Mouse (Mus musculus) CH12.LX (cell line): Measurements from ENCODE around the gene Dclk1. TPM values are rescaled to one million over a fixed set of nuclear protein-coding genes. Genes with fewer than 3 reads are reported as not detected.

Source experiments
- DNase-seq: peaks from one replicate; pipeline ENCODE4 v3.0.0-alpha.2; 2013; ENCODE audit errors: extremely low read depth
- H3K27ac ChIP-seq: 2 replicates; pipeline ENCODE4 v1.5.1; 2012; ENCODE audit warnings: low read depth, mild to moderate bottlenecking, control low read depth, moderate library complexity; ENCODE audit not compliant: insufficient read depth
- H3K27me3 ChIP-seq: replicated peaks from 2 replicates; pipeline ENCODE3; 2012; ENCODE audit warnings: inconsistent platforms
- H3K36me3 ChIP-seq, 2 experiments: replicated peaks in 1 of 2; 2 replicates each; pipeline versions ENCODE3 to v1.6.1; 2012; ENCODE audit warnings: inconsistent platforms in 1 of 2, low read length in 1 of 2, mild to moderate bottlenecking in 1 of 2, mixed read lengths in 1 of 2, moderate library complexity in 1 of 2; ENCODE audit not compliant: control insufficient read depth in 1 of 2, insufficient read depth in 1 of 2
- H3K4me1 ChIP-seq, 2 experiments: 2 replicates each; pipeline ENCODE4 v1.6.1; 2012; ENCODE audit warnings: inconsistent platforms in 1 of 2, moderate library complexity in 1 of 2; ENCODE audit not compliant: insufficient read depth in 2 of 2, control insufficient read depth in 1 of 2
- H3K4me2 ChIP-seq: 2 replicates; pipeline ENCODE4 v1.6.1; 2012; ENCODE audit warnings: low read depth, mild to moderate bottlenecking, control low read depth; ENCODE audit not compliant: poor library complexity, insufficient read depth, severe bottlenecking
- H3K4me3 ChIP-seq, 3 experiments: fragments of 150-350 bp in 1 of 3; sonication (generic) in 1 of 3; replicated peaks in 1 of 3; 2 replicates each; pipeline versions ENCODE3 to v1.5.1; 2011 to 2012; ENCODE audit warnings: low read depth in 2 of 3, low read length in 2 of 3, mild to moderate bottlenecking in 2 of 3, moderate library complexity in 2 of 3, control low read depth in 1 of 3, improper control_type of control experiment in 1 of 3, inconsistent platforms in 1 of 3, mixed read lengths in 1 of 3; ENCODE audit not compliant: poor library complexity in 1 of 3
- H3K79me2 ChIP-seq: replicated peaks from 2 replicates; pipeline ENCODE4 v1.6.1; 2012; ENCODE audit warnings: mild to moderate bottlenecking, moderate library complexity; ENCODE audit not compliant: control insufficient read depth, poor library complexity, insufficient read depth, severe bottlenecking; ENCODE audit errors: extremely low read depth
- H3K9ac ChIP-seq: 2 replicates; pipeline ENCODE4 v1.6.1; 2012; ENCODE audit warnings: low read depth, mild to moderate bottlenecking, control low read depth, moderate library complexity; ENCODE audit not compliant: insufficient read depth
- H3K9me3 ChIP-seq: replicated peaks from 2 replicates; pipeline ENCODE3; 2012; ENCODE audit warnings: low read length, inconsistent platforms, mixed read lengths
- CHD2 ChIP-seq: IDR thresholded peaks from 2 replicates; pipeline ENCODE4 v1.6.1; 2011; ENCODE audit warnings: low read length, improper control_type of control experiment
- ELF1 ChIP-seq: IDR thresholded peaks from 2 replicates; pipeline ENCODE4 v1.6.1; 2014; ENCODE audit warnings: low read depth, mild to moderate bottlenecking, inconsistent platforms, low read length, improper control_type of control experiment
- ETS1 ChIP-seq: conservative IDR thresholded peaks from 2 replicates; pipeline ENCODE4 v1.6.1; 2012; ENCODE audit warnings: low read depth, mild to moderate bottlenecking, inconsistent platforms, low read length, improper control_type of control experiment, moderate library complexity
- GABPA ChIP-seq: IDR thresholded peaks from 2 replicates; pipeline ENCODE4 v1.6.1; 2012; ENCODE audit warnings: low read depth, low read length, improper control_type of control experiment, inconsistent platforms; ENCODE audit not compliant: insufficient replicate concordance
- HCFC1 ChIP-seq: IDR thresholded peaks from 2 replicates; pipeline ENCODE4 v1.6.1; 2012; ENCODE audit warnings: low read depth, mild to moderate bottlenecking, inconsistent platforms, low read length, improper control_type of control experiment
- IRF4 ChIP-seq: IDR thresholded peaks from 2 replicates; pipeline ENCODE4 v1.6.1; 2014; ENCODE audit warnings: low read depth, mild to moderate bottlenecking, inconsistent platforms, low read length, improper control_type of control experiment
- JUN ChIP-seq: IDR thresholded peaks from 2 replicates; pipeline ENCODE4 v1.6.1; 2011; ENCODE audit warnings: low read depth, mild to moderate bottlenecking, low read length, improper control_type of control experiment, moderate library complexity; ENCODE audit not compliant: insufficient read depth
- JUND ChIP-seq: conservative IDR thresholded peaks from 2 replicates; pipeline ENCODE4 v1.6.1; 2011; ENCODE audit warnings: low read depth, low read length, improper control_type of control experiment
- KAT2A ChIP-seq: IDR thresholded peaks from 2 replicates; pipeline ENCODE4 v1.6.1; 2012; ENCODE audit warnings: low read length, improper control_type of control experiment, inconsistent platforms; ENCODE audit not compliant: insufficient replicate concordance
- MAZ ChIP-seq: IDR thresholded peaks from 2 replicates; pipeline ENCODE4 v1.6.1; 2012; ENCODE audit warnings: low read depth, mild to moderate bottlenecking, inconsistent platforms, low read length, improper control_type of control experiment, moderate library complexity
- PAX5 ChIP-seq: IDR thresholded peaks from 2 replicates; pipeline ENCODE4 v1.6.1; 2012; ENCODE audit warnings: low read length, inconsistent platforms, mixed read lengths
- POLR2A ChIP-seq: IDR thresholded peaks from 2 replicates; pipeline ENCODE4 v1.6.1; 2011; ENCODE audit warnings: low read depth, mild to moderate bottlenecking, improper control_type of control experiment, low read length
- RAD21 ChIP-seq: IDR thresholded peaks from 2 replicates; pipeline ENCODE4 v1.6.1; 2011; ENCODE audit warnings: low read depth, mild to moderate bottlenecking, low read length, improper control_type of control experiment, moderate library complexity
- RCOR1 ChIP-seq: conservative IDR thresholded peaks from 2 replicates; pipeline ENCODE4 v1.6.1; 2012; ENCODE audit warnings: low read depth, mild to moderate bottlenecking, inconsistent platforms, low read length, improper control_type of control experiment
- SMC3 ChIP-seq: IDR thresholded peaks from 2 replicates; pipeline ENCODE4 v1.6.1; 2011; ENCODE audit warnings: low read depth, low read length, improper control_type of control experiment
- USF1 ChIP-seq: IDR thresholded peaks from 2 replicates; pipeline ENCODE4 v1.6.1; 2014; ENCODE audit warnings: low read depth, mild to moderate bottlenecking, inconsistent platforms, low read length, improper control_type of control experiment
- ZC3H11A ChIP-seq: IDR thresholded peaks from 2 replicates; pipeline ENCODE4 v1.6.1; 2012; ENCODE audit warnings: low read depth, mild to moderate bottlenecking, inconsistent platforms, low read length, improper control_type of control experiment
- ZKSCAN1 ChIP-seq: IDR thresholded peaks from 2 replicates; pipeline ENCODE4 v1.6.1; 2012; ENCODE audit warnings: low read depth, inconsistent platforms, low read length, improper control_type of control experiment, borderline replicate concordance
- ZMIZ1 ChIP-seq: IDR thresholded peaks from 2 replicates; pipeline ENCODE4 v1.6.1; 2012; ENCODE audit warnings: low read depth, mild to moderate bottlenecking, inconsistent platforms, low read length, improper control_type of control experiment
- dilution Hi-C: fragments of 300-500 bp; cut with MboI; formaldehyde crosslinking; loops from 2 replicates; pipeline ENCODE4 v1.14.3; 2020; ENCODE audit warnings: low sequenced_read_pairs; ENCODE audit not compliant: extremely low pct_unique_long_range_greater_than_20kb, extremely low pct_ligation_motif_present
- in situ Hi-C: fragments of 300-500 bp; cut with MboI; formaldehyde crosslinking; loops from 3 replicates; pipeline ENCODE4 v1.14.3; 2019; ENCODE audit warnings: low sequenced_read_pairs, low pct_ligation_motif_present, low pct_unique_long_range_greater_than_20kb, mixed read lengths
- polyA plus RNA-seq: library from polyadenylated mRNA; unstranded; fragments of >175 nt; gene quantifications from 2 replicates; pipeline ENCODE4 v1.2.1, GENCODE M21; 2012; ENCODE audit warnings: low read depth; ENCODE audit not compliant: insufficient read length
- total RNA-seq, 2 experiments: library from RNA; depleted of rRNA; stranded (reverse); fragments of 300-350 nt in 1 of 2; fragments of >200 nt in 1 of 2; gene quantifications; 2 replicates each; pipeline ENCODE4 v1.2.3; 2012 to 2014

Dclk1 gene
- total and polyA plus RNA-seq, 3 experiments = not detected

GRCm38 (mm10) chr3:55396792-55397191 is 154.6 kb downstream of the Dclk1 start:
- Histone ChIP-seq H3K4me1 (no peaks in the 10 kb centered on the region), H3K36me3 (no peaks in the 10 kb centered on the region), H3K9me3 (peaks cover 73% of the 10 kb centered on the region), H3K9ac (no peak overlapping the region), H3K4me3 (no peak overlapping the region), H3K79me2 (no peaks in the 10 kb centered on the region), H3K4me2 (no peak overlapping the region), H3K27ac (no peak overlapping the region), H3K27me3 (no peaks in the 10 kb centered on the region)
- TF ChIP-seq USF1 = no peak
- no peak for DNase-seq
- dilution Hi-C loops (no loop called here), in situ Hi-C loops (no loop called here)

GRCm38 (mm10) chr3:55397752-55398693 is 155.9 kb downstream of the Dclk1 start:
- no peak overlapping the region for H3K9ac ChIP-seq
- in situ Hi-C loops (no loop called here), dilution Hi-C loops (no loop called here)
- no peaks in the 10 kb centered on the region for H3K79me2 ChIP-seq
- no peaks in the 10 kb centered on the region for H3K36me3 ChIP-seq
- H3K9me3 ChIP-seq = peaks cover 75% of the 10 kb centered on the region
- TF ChIP-seq JUN = no peak
- TF ChIP-seq ZKSCAN1 = no peak
- no peak for TF ChIP-seq RCOR1
- no peak for TF ChIP-seq IRF4
- no peak for TF ChIP-seq MAZ
- no peak for TF ChIP-seq SMC3
- TF ChIP-seq PAX5 = no peak
- no peak for TF ChIP-seq POLR2A
- TF ChIP-seq RAD21 = no peak
- TF ChIP-seq GABPA = no peak
- TF ChIP-seq ZC3H11A = no peak
- TF ChIP-seq HCFC1 = no peak
- TF ChIP-seq JUND = no peak
- no peak for TF ChIP-seq ELF1
- TF ChIP-seq KAT2A = no peak
- no peak for TF ChIP-seq ZMIZ1
- TF ChIP-seq CHD2 = no peak
- no peak for TF ChIP-seq ETS1
- H3K27me3 ChIP-seq = no peaks in the 10 kb centered on the region
- no peaks in the 10 kb centered on the region for H3K4me1 ChIP-seq
- DNase-seq = no peak
- H3K27ac ChIP-seq = no peak overlapping the region
- no peak overlapping the region for H3K4me2 ChIP-seq
- no peak overlapping the region for H3K4me3 ChIP-seq
